Mouse (Mus musculus) limb, embryonic 15.5 days (tissue): ENCODE results near the gene Cd9. TPM values are rescaled to one million over a fixed set of nuclear protein-coding genes. Genes with fewer than 3 reads are reported as not detected.

Experiments
- ATAC-seq: fragments of 200-750 bp; cut with Nextera tagmentation; 2 replicates; pipeline ENCODE4 v1.8.0; 2017; ENCODE audit warnings: low read depth, moderate TSS enrichment; ENCODE audit not compliant: insufficient number of reproducible peaks, low FRiP score, low TSS enrichment
- H3K27ac ChIP-seq: fragments of 300-500 bp; sonication (generic); 2 replicates; pipeline ENCODE4 v1.5.1; 2015; ENCODE audit warnings: moderate library complexity, mild to moderate bottlenecking, inconsistent platforms
- H3K27me3 ChIP-seq: fragments of 300-500 bp; sonication (generic); 2 replicates; pipeline ENCODE4 v1.6.1; 2015; ENCODE audit warnings: inconsistent platforms
- H3K36me3 ChIP-seq: fragments of 300-500 bp; sonication (generic); 2 replicates; pipeline ENCODE4 v1.6.1; 2015; ENCODE audit warnings: inconsistent platforms
- H3K4me1 ChIP-seq: fragments of 300-500 bp; sonication (generic); 2 replicates; pipeline ENCODE4 v1.6.1; 2015; ENCODE audit warnings: inconsistent platforms
- H3K4me2 ChIP-seq: fragments of 300-500 bp; sonication (generic); 2 replicates; pipeline ENCODE4 v1.6.1; 2015; ENCODE audit warnings: mild to moderate bottlenecking, inconsistent platforms
- H3K4me3 ChIP-seq: fragments of 300-500 bp; sonication (generic); 2 replicates; pipeline ENCODE4 v1.5.1; 2015; ENCODE audit warnings: mild to moderate bottlenecking, inconsistent platforms
- H3K9ac ChIP-seq: fragments of 300-500 bp; sonication (generic); 2 replicates; pipeline ENCODE4 v1.6.1; 2015; ENCODE audit warnings: inconsistent platforms
- H3K9me3 ChIP-seq: fragments of 300-500 bp; sonication (generic); 2 replicates; pipeline ENCODE4 v1.6.1; 2016; ENCODE audit warnings: inconsistent platforms
- WGBS: fragments of 180-500 bp; shearing (Covaris S2); methylation state at CpG from one replicate; pipeline ENCODE4 v1.1.7; 2015; 5-methylcytosine and 5-hydroxymethylcytosine counted together
- polyA plus RNA-seq: library from polyadenylated mRNA; unstranded; fragments of >200 nt; fragmentation: Nextera tagmentation; extraction: Ambion mirVana; gene quantifications from 2 replicates; pipeline ENCODE4 v1.2.1, GENCODE M21; 2015

Gene Cd9
- polyA plus RNA-seq, 1 experiment from 2014 or later, result 490 TPM

DNA sequence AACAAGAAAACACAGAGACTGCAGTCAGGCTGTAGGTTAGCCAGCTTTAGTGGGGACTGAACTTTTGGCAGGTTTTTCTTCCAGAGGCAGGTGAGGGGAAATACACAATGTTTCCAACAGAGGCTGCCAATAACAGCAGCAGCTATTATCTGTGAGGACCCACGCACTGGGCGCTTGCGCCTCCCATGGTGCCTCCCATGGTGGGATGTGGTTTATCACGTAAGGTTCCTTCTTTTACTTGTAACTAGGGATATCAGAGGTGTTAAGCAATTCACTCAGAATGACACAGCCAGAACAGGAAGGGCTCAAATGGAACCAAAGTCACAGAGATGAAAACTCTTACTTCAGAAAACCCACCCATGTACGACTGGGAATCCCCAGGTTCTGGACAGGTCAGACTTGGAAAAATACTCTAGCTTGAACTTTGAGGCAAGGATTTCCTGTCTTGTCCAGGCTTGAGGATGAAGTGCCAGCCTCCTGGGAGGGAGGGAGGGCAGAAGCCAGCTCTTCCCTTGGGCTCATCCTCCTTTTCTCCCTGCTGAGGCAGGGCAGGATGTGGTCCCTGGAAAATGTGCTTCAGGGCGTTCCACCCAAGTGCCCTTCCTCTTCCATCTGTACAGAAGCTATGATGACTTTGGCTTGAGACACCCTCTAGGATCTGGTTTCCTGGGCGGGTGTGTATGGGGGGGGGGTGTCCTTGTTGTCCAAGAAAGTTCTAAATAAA lies 12.8 kb downstream of the Cd9 start:
- H3K27ac ChIP-seq, result peak overlapping the region; percentile 88
- peak overlapping the region; percentile 25 for H3K4me2 ChIP-seq
- H3K27me3 ChIP-seq, result no peaks in the 10 kb centered on the region
- H3K9ac ChIP-seq, result no peak overlapping the region
- no peaks in the 10 kb centered on the region for H3K36me3 ChIP-seq
- H3K4me1 ChIP-seq, result peaks cover 86% of the 10 kb centered on the region
- WGBS, result 33% methylated on average over 7 of the region's 7 CpGs
- H3K9me3 ChIP-seq, result no peaks in the 10 kb centered on the region
- no peak for ATAC-seq
- no peak overlapping the region for H3K4me3 ChIP-seq

GRCm38 (mm10) chr6:125480396-125481361 lies 13.9 kb downstream of the Cd9 start:
- Histone ChIP-seq H3K9me3 (no peaks in the 10 kb centered on the region), H3K36me3 (no peaks in the 10 kb centered on the region), H3K4me1 (peaks cover 88% of the 10 kb centered on the region), H3K27me3 (no peaks in the 10 kb centered on the region), H3K27ac (peak overlapping the region; percentile 88), H3K4me3 (no peak overlapping the region), H3K9ac (no peak overlapping the region), H3K4me2 (peak overlapping the region; percentile 25)
- WGBS, result 33% methylated on average over 12 of the region's 12 CpGs
- ATAC-seq, result peak; percentile 45; the same call in 1 of the 2 replicates

DNA sequence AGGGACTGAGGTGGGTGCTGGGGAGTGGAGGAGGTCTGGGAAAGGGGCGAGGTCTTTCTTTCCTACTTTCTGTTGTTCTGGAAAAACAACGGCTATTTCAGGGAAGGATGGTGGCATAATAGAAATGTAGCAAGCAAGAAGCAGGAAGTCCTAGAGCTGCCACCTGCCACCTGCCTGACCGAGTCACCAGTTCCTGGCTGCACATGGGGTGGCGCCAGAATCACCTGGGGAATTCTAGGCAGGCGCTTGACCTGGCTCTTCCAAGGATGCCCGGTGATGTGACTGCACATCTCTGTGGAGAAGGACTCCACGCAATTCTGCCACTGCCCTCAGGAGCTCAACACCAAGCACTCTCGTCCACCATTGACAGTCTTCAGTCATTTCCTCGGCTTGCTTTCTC lies 15.2 kb downstream of the Cd9 start:
- WGBS, result 85% methylated on average over 9 of the region's 9 CpGs
- no peak for ATAC-seq
- Histone ChIP-seq H3K4me1 (peaks cover 97% of the 10 kb centered on the region), H3K27ac (peak overlapping the region; percentile 72; the same call in 1 of the 2 replicates), H3K4me2 (no peak overlapping the region), H3K9ac (no peak overlapping the region), H3K27me3 (no peaks in the 10 kb centered on the region), H3K9me3 (no peaks in the 10 kb centered on the region), H3K4me3 (no peak overlapping the region), H3K36me3 (no peaks in the 10 kb centered on the region)

GRCm38 (mm10) chr6:125478135-125479128 lies 16.2 kb downstream of the Cd9 start:
- Histone ChIP-seq H3K36me3 (no peaks in the 10 kb centered on the region), H3K9me3 (no peaks in the 10 kb centered on the region), H3K9ac (no peak overlapping the region), H3K4me3 (no peak overlapping the region), H3K27ac (peak overlapping the region; percentile 72), H3K27me3 (no peaks in the 10 kb centered on the region), H3K4me2 (no peak overlapping the region), H3K4me1 (peaks cover 97% of the 10 kb centered on the region)
- WGBS, result 49% methylated on average over 16 of the region's 16 CpGs
- no peak for ATAC-seq

DNA sequence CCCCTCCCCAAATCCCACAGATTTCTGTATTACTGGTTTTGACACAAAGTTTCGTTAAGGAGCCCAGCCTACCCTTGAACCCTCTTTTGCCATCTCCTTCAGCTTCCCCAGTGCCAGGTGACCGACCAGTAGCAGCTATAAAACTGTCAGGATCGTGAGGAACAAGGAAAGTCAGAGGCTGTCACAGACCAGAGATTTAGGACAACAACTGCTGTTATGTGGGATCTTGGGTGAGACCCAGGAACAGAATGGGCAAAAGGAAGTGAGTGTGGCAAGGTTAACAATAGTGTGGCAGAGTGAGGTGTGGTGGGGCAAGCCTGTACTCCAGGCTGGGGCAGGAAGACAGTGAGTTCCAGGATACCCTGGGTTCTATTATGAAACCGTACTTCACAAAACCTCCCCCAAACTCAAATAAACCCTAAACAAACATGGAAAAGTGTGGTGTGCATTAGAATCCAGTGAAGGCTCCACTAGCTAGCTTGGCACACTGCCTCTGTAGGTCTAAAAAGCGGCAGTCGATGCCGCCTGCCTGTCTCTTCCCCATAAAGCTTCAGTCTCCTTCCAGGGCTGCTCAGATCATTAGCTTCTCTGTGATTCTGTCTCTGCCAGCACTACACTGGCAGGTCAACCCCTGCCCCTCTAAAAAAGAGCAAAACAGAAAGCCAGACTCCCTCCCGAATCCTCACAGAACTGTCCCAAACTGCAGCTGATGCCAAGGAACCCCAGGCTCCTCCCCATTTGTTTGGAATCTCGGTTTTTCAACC lies 17.6 kb downstream of the Cd9 start:
- H3K27me3 ChIP-seq, result no peaks in the 10 kb centered on the region
- H3K4me2 ChIP-seq, result no peak overlapping the region
- no peak for ATAC-seq
- no peak overlapping the region for H3K9ac ChIP-seq
- 23% methylated on average over 9 of the region's 9 CpGs for WGBS
- no peak overlapping the region for H3K4me3 ChIP-seq
- peaks cover 3% of the 10 kb centered on the region; the same call in 1 of the 2 replicates for H3K36me3 ChIP-seq
- H3K27ac ChIP-seq, result peak overlapping the region; percentile 72
- H3K4me1 ChIP-seq, result peaks cover 84% of the 10 kb centered on the region
- H3K9me3 ChIP-seq, result no peaks in the 10 kb centered on the region

DNA sequence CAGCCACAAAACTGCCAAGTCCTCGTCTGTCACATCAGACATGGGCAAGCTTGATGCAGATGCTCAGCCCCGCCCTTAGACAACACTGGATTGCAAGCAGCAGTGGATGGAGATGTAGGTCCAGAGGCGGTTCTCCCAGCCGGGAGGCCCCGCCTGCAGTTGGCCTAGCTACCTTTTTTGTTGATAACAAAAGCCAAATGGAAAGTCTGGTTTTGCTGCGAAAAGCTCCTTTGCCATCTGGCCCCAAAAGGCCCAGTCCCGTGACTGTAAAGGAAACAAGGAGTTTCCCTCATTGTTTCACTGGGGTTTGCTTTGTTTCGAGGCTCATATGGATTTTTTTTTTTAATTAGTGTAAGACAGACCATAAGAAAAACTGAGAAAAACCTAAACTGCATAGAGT lies 18.5 kb downstream of the Cd9 start:
- H3K4me1 ChIP-seq, result peaks cover 80% of the 10 kb centered on the region
- 33% methylated on average over 8 of the region's 8 CpGs for WGBS

GRCm38 (mm10) chr6:125475184-125475583 lies 19.4 kb downstream of the Cd9 start:
- Histone ChIP-seq H3K27me3 (no peaks in the 10 kb centered on the region), H3K9ac (no peak overlapping the region), H3K4me3 (no peak overlapping the region), H3K4me2 (no peak overlapping the region), H3K27ac (peak overlapping the region; percentile 58), H3K4me1 (peaks cover 73% of the 10 kb centered on the region), H3K9me3 (no peaks in the 10 kb centered on the region), H3K36me3 (peaks cover 16% of the 10 kb centered on the region)
- WGBS, result 9% methylated on average over 1 of the region's 1 CpGs
- ATAC-seq, result no peak

More for the DNA sequence above, 18.5 kb downstream of the Cd9 start:
- Histone ChIP-seq H3K4me3 (no peak overlapping the region), H3K4me2 (no peak overlapping the region), H3K27ac (peak overlapping the region; percentile 72), H3K9ac (no peak overlapping the region), H3K9me3 (no peaks in the 10 kb centered on the region), H3K36me3 (peaks cover 11% of the 10 kb centered on the region), H3K27me3 (no peaks in the 10 kb centered on the region)
- no peak for ATAC-seq

DNA sequence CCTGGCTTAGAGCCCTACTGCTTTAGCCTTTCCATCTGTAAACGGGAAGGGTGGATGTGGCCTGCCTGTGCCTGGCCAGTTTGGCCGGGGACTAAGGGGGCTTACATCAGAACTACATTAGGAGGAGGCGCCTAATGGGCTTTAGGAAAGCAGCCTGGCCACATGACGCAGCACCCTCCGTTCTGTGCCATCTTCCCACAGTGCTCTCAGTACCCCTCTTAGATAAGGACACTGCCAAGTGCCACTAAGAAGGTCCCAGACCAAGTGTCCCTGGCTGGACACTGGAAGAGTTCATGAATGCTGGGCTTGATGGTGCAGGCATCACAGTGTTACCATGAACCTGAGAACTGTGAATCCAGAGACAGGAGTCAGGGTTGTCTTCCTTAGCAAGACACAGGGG lies 20.7 kb downstream of the Cd9 start:
- Histone ChIP-seq H3K27me3 (no peaks in the 10 kb centered on the region), H3K36me3 (peaks cover 20% of the 10 kb centered on the region), H3K9ac (no peak overlapping the region), H3K27ac (0 out of 2 replicates have a peak overlapping the region, but pooled peaks have one; percentile 14), H3K4me2 (no peak overlapping the region), H3K9me3 (no peaks in the 10 kb centered on the region), H3K4me3 (no peak overlapping the region), H3K4me1 (peaks cover 68% of the 10 kb centered on the region)
- 72% methylated on average over 5 of the region's 5 CpGs for WGBS
- no peak for ATAC-seq

GRCm38 (mm10) chr6:125473321-125473721 lies 21.3 kb downstream of the Cd9 start:
- H3K4me2 ChIP-seq, result no peak overlapping the region
- H3K27ac ChIP-seq, result no peak overlapping the region
- no peaks in the 10 kb centered on the region for H3K27me3 ChIP-seq
- no peak for ATAC-seq
- peaks cover 20% of the 10 kb centered on the region for H3K36me3 ChIP-seq
- H3K4me3 ChIP-seq, result no peak overlapping the region
- WGBS, result 86% methylated on average over 9 of the region's 9 CpGs
- no peak overlapping the region for H3K9ac ChIP-seq
- H3K4me1 ChIP-seq, result peaks cover 69% of the 10 kb centered on the region
- no peaks in the 10 kb centered on the region for H3K9me3 ChIP-seq

DNA sequence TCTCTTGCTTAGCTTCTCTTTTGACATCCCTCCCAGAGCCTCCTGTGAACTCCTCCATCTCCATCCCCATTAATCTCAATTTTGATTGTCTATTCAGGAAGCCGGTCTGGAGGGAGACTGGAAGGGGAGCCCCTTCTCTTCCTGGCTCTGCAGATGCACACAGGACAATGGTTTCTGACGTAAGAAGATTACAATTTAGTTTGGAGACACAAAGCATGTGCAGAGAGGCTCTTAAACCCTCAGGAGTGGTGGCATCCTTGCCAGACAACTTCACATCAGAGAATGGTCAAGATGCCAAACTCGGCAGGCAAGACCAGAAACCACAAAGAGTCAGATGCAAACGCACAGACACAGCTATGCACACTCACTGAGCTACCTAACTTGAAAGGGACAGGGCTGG lies 22.7 kb downstream of the Cd9 start:
- peak overlapping the region; percentile 17; the same call in 1 of the 2 replicates for H3K27ac ChIP-seq
- no peaks in the 10 kb centered on the region for H3K9me3 ChIP-seq
- H3K4me1 ChIP-seq, result peaks cover 68% of the 10 kb centered on the region
- no peaks in the 10 kb centered on the region for H3K27me3 ChIP-seq
- peaks cover 24% of the 10 kb centered on the region for H3K36me3 ChIP-seq
- no peak overlapping the region for H3K9ac ChIP-seq
- H3K4me2 ChIP-seq, result no peak overlapping the region
- ATAC-seq, result no peak
- 67% methylated on average over 4 of the region's 4 CpGs for WGBS
- H3K4me3 ChIP-seq, result no peak overlapping the region
